Mouse (Mus musculus) midbrain, embryonic 16.5 days (tissue): ENCODE data around the gene Sbds. TPM values are rescaled to one million over a fixed set of nuclear protein-coding genes. Genes with fewer than 3 reads are reported as not detected.

Source experiments
- ATAC-seq: fragments of 200-750 bp; cut with Nextera tagmentation; 2 replicates; pipeline ENCODE4 v1.8.0; 2017; ENCODE audit warnings: moderate TSS enrichment
- H3K27ac ChIP-seq: fragments of 300-500 bp; sonication (generic); 2 replicates; pipeline ENCODE4 v1.5.1; 2014; ENCODE audit warnings: mild to moderate bottlenecking, low read length, mixed read lengths
- H3K27me3 ChIP-seq: fragments of 300-500 bp; sonication (generic); 2 replicates; pipeline ENCODE4 v1.6.1; 2014; ENCODE audit warnings: low read depth, low read length, mixed read lengths; ENCODE audit not compliant: control insufficient read depth, insufficient read depth
- H3K36me3 ChIP-seq: fragments of 300-500 bp; sonication (generic); 2 replicates; pipeline ENCODE4 v1.6.1; 2014; ENCODE audit warnings: mild to moderate bottlenecking, low read length, moderate library complexity, mixed read lengths; ENCODE audit not compliant: control insufficient read depth, insufficient read depth
- H3K4me1 ChIP-seq: fragments of 300-500 bp; sonication (generic); 2 replicates; pipeline ENCODE4 v1.6.1; 2014; ENCODE audit warnings: mild to moderate bottlenecking, low read length, mixed read lengths; ENCODE audit not compliant: control insufficient read depth, insufficient read depth
- H3K4me2 ChIP-seq: fragments of 300-500 bp; sonication (generic); 2 replicates; pipeline ENCODE4 v1.6.1; 2014; ENCODE audit warnings: mild to moderate bottlenecking, low read length, mixed read lengths
- H3K4me3 ChIP-seq: fragments of 300-500 bp; sonication (generic); 2 replicates; pipeline ENCODE4 v1.5.1; 2014; ENCODE audit warnings: low read depth, mild to moderate bottlenecking, low read length, moderate library complexity, mixed read lengths
- H3K9ac ChIP-seq: fragments of 300-500 bp; sonication (generic); 2 replicates; pipeline ENCODE4 v1.6.1; 2014; ENCODE audit warnings: low read depth, low read length, mixed read lengths
- H3K9me3 ChIP-seq: fragments of 300-500 bp; sonication (generic); replicated peaks from 2 replicates; pipeline ENCODE4 v1.6.1; 2014; ENCODE audit warnings: mild to moderate bottlenecking, low read length, mixed read lengths; ENCODE audit not compliant: control insufficient read depth, poor library complexity, severe bottlenecking
- WGBS: fragments of 180-500 bp; shearing (Covaris S2); extraction: QIAGEN DNeasy Blood & Tissue Kit; methylation state at CpG from one replicate; pipeline ENCODE4 v1.1.7; 2014; 5-methylcytosine and 5-hydroxymethylcytosine counted together
- polyA plus RNA-seq: library from polyadenylated mRNA; unstranded; fragments of >200 nt; fragmentation: Nextera tagmentation; extraction: Ambion mirVana; gene quantifications from 2 replicates; pipeline ENCODE4 v1.2.1, GENCODE M21; 2015

Gene Sbds
- polyA plus RNA-seq, 1 experiment from 2014 or later, result 54.6 TPM

DNA sequence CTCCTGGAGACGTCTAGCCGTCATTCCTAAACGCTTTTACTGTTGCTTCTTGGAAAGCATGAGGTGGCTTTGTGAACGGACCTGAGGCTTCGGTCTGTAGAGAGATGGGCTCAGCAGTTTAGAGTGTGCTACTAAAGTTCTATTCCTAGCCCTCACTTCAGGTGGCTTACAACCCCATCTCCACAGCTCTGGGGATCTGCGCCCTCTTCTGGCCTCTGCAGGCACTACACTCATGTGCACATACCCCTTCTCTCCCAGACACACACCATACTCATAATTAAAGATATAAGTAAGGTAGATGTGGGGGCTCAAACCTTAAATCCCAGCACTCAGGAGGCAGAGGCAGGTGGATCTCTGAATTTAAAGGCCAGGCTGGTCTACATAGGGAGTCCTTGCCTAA, 34.9 kb upstream of the Sbds start:
- Histone ChIP-seq H3K9ac (no peak overlapping the region), H3K27me3 (no peaks in the 10 kb centered on the region), H3K36me3 (peaks cover 12% of the 10 kb centered on the region), H3K27ac (no peak overlapping the region), H3K4me3 (no peak overlapping the region), H3K4me2 (no peak overlapping the region), H3K4me1 (no peaks in the 10 kb centered on the region), H3K9me3 (no peaks in the 10 kb centered on the region)
- ATAC-seq, result no peak
- WGBS, result 97% methylated on average over 6 of the region's 6 CpGs

DNA sequence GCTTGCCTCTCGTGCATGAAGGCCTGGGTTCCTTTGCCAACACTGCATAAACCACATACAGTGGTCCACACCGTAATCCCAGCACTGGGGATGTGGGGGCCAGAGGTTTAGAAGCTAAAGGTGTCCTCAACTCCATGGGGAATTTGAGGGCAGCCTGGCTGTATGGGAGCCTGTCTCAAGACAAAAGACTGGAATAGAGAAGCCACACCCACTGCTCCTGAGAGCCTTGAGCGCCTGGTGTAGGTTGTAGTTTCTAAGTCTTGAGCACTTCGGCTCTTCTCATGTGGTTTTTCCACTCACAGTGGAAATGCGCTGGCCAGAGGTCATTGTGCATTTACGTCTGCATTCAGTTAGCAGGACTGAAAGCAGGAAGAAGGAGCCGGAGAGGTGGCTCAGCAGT, 32.8 kb upstream of the Sbds start:
- WGBS, result 97% methylated on average over 7 of the region's 7 CpGs
- no peaks in the 10 kb centered on the region for H3K27me3 ChIP-seq
- H3K4me3 ChIP-seq, result no peak overlapping the region
- no peaks in the 10 kb centered on the region; the same call in 1 of the 2 replicates for H3K9me3 ChIP-seq
- no peak overlapping the region for H3K9ac ChIP-seq
- ATAC-seq, result no peak
- no peaks in the 10 kb centered on the region for H3K4me1 ChIP-seq
- H3K36me3 ChIP-seq, result peaks cover 19% of the 10 kb centered on the region
- no peak overlapping the region for H3K4me2 ChIP-seq
- no peak overlapping the region for H3K27ac ChIP-seq

DNA sequence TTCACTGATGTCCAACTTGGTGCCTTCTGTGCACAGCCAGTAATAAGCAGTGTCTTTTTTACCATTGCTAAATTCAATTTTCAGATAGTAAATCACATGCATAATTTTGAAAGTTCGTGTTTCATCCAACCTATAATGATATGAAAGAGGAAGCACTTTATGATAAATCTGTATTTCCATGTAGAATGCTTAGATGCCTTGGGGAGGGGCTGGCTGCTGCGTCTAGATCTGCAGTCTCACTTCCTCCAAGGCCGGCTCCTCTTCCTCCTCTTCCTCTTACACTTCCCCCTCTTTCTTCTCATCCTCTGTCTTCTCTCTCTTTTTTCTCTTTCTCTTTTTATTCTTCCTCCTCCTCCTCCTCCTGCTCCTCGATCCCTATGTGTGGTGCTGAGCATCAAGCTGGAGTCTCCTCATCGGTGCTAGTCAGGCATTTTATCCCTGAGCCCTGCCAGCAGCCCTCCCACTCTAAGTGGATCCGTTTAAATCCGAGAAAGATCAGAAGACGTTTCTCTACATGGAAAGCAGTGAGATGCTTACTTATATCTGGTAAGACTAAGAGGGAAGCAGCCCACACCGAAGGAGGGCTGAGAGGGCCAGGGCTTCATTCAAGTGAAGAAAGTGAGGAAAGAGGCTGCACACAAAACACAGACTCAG, 27.9 kb upstream of the Sbds start:
- Histone ChIP-seq H3K36me3 (peaks cover 29% of the 10 kb centered on the region), H3K27me3 (no peaks in the 10 kb centered on the region), H3K4me1 (no peaks in the 10 kb centered on the region), H3K9ac (no peak overlapping the region), H3K27ac (no peak overlapping the region), H3K4me2 (no peak overlapping the region), H3K9me3 (no peaks in the 10 kb centered on the region; the same call in 1 of the 2 replicates), H3K4me3 (no peak overlapping the region)
- 98% methylated on average over 9 of the region's 9 CpGs for WGBS
- ATAC-seq, result no peak

DNA sequence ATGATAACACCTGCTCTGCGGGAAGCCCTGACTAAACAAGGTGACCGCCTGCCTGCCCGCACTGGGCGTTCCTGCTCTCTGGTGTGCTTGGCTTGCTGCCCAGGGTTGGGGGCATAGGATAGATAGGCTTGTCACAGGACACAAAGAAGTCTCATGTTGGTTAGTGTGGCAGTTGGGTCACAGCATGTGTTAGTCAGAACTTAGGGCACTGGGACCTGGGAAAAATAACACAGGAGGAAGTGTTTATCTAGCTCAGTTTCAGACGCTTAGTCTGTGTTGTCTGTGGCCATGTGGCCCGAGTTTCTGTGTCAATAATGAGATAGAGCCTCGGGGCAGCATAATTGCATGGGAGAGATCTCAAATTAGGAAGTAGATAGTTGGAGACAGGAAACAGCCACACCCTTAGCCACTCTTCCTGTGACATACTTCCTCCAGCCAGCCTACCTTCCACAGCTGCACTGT, 22.7 kb upstream of the Sbds start:
- H3K36me3 ChIP-seq, result peaks cover 30% of the 10 kb centered on the region
- WGBS, result 90% methylated on average over 7 of the region's 7 CpGs
- H3K9me3 ChIP-seq, result no peaks in the 10 kb centered on the region

DNA sequence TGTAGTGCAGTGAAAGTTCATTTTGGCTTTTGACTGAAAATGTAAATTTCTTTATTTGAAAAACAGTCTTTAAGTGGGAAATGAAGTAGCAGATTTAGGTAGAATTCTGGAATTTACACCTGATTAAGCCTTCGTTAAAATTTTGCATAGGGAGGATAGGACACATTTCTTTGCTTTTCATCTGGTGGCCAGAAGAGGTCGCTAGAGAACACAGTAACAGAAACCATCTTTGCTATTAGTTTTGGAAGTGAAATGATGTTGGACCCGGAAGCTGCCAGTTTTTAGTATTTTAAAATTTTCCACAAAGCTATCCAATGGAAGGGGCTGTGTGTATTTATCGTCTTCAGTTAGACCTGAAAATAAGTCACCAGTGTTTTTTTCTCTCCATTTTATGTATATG, 20.2 kb upstream of the Sbds start:
- ATAC-seq, result no peak
- no peak overlapping the region for H3K9ac ChIP-seq
- no peaks in the 10 kb centered on the region for H3K27me3 ChIP-seq
- H3K4me2 ChIP-seq, result no peak overlapping the region
- no peak overlapping the region for H3K4me3 ChIP-seq
- peaks cover 31% of the 10 kb centered on the region for H3K36me3 ChIP-seq
- no peaks in the 10 kb centered on the region for H3K4me1 ChIP-seq
- H3K27ac ChIP-seq, result no peak overlapping the region
- no peaks in the 10 kb centered on the region for H3K9me3 ChIP-seq
- WGBS, result 50% methylated on average over 4 of the region's 4 CpGs

More for the DNA sequence above, 22.7 kb upstream of the Sbds start:
- Histone ChIP-seq H3K4me1 (no peaks in the 10 kb centered on the region), H3K27ac (no peak overlapping the region), H3K27me3 (no peaks in the 10 kb centered on the region), H3K4me3 (no peak overlapping the region), H3K9ac (no peak overlapping the region), H3K4me2 (no peak overlapping the region)
- ATAC-seq, result no peak

DNA sequence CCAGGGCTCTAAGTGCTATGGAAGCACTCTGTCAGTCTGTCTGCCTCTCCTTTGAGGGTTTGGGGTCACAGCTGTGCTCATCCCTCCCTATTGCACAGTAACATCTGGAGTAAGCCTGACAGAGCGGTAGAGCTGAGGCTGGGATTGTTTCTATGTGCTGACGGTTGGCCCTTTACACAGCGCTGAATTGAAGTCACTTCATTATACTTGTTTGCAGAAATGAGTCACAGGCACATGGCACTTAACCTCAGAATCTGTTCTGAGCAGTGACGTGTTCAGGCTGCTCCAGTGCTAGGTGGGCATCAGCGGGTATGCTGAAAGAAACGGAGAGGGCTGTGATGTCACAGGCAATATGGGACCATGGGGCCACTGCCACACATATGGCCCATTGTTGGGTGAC, 17.7 kb upstream of the Sbds start:
- no peak for ATAC-seq
- Histone ChIP-seq H3K36me3 (peaks cover 24% of the 10 kb centered on the region), H3K4me1 (no peaks in the 10 kb centered on the region), H3K9ac (no peak overlapping the region), H3K4me2 (no peak overlapping the region), H3K9me3 (no peaks in the 10 kb centered on the region), H3K27ac (no peak overlapping the region), H3K4me3 (no peak overlapping the region), H3K27me3 (no peaks in the 10 kb centered on the region)
- WGBS, result 93% methylated on average over 6 of the region's 6 CpGs

DNA sequence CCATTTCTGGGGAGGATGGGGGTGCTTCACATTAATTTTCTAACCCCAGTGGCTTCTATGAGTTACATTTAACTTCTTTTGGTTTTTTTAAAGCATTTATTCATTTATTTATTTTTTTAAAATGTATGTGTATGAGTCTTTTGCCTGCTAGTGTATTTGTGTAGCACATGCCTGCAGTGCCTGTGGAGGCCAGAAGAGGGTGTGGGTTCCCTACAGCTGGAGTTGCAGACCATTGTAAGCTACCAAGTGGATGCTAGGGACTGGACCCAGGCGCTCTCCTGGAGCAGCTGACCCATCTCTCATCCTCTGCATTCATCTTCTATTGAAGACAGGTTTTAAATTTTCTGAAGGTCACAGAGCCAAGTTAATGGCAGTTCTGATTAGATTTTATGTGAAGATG, 17.0 kb upstream of the Sbds start:
- Histone ChIP-seq H3K9ac (no peak overlapping the region), H3K9me3 (no peaks in the 10 kb centered on the region), H3K4me3 (no peak overlapping the region), H3K27me3 (no peaks in the 10 kb centered on the region), H3K4me1 (no peaks in the 10 kb centered on the region), H3K36me3 (peaks cover 26% of the 10 kb centered on the region; the same call in 1 of the 2 replicates), H3K27ac (no peak overlapping the region), H3K4me2 (no peak overlapping the region)
- WGBS, result 100% methylated on average over 1 of the region's 1 CpGs
- ATAC-seq, result no peak

DNA sequence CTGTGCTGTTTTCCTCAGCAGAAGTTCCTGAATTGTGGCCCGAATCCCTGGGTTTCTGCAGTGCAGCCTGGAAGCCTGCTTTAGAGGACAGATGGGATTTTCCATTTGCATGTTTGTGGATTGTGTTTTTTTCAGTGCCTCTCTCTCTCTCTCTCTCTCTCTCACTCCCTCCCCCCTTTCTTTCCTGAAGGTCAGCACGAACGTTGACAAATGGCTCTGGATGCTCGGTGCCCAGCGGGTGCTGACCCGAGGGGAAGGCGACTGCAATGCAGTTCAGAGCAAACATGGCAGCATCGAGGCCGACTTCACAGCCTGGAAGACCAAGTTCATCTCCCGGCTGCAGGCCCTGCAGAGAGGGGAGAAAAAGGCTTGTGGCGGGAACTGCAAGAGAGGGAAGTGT, 13.6 kb upstream of the Sbds start:
- Histone ChIP-seq H3K27ac (no peak overlapping the region), H3K9ac (no peak overlapping the region), H3K27me3 (no peaks in the 10 kb centered on the region), H3K4me2 (no peak overlapping the region), H3K4me3 (no peak overlapping the region), H3K4me1 (no peaks in the 10 kb centered on the region), H3K36me3 (peaks cover 25% of the 10 kb centered on the region; the same call in 1 of the 2 replicates), H3K9me3 (no peaks in the 10 kb centered on the region)
- WGBS, result 91% methylated on average over 10 of the region's 11 CpGs
- no peak for ATAC-seq

DNA sequence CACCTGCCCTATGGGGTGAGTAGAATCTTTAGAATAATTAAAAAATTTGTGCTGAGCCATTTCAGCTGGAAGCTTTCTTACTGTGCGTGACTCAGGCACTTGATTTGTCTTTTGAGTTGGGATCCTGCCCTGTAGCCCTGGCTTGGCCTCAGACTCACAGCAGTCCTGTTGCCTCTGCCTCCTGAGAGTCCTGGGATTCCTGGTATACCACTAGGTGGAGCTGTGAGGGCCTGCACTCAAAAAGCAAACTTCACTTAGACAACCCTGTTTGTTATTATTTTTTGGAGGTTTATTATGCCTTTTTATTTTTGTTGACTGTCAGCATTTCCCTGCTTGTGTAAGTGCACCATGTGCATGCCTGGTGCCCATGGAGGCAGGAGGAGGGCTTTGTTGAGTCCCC, 12.0 kb upstream of the Sbds start:
- Histone ChIP-seq H3K27ac (no peak overlapping the region), H3K27me3 (no peaks in the 10 kb centered on the region), H3K9ac (no peak overlapping the region), H3K36me3 (peaks cover 24% of the 10 kb centered on the region; the same call in 1 of the 2 replicates), H3K4me3 (no peak overlapping the region), H3K4me1 (no peaks in the 10 kb centered on the region), H3K9me3 (no peaks in the 10 kb centered on the region), H3K4me2 (no peak overlapping the region)
- WGBS, result 83% methylated on average over 1 of the region's 1 CpGs
- no peak for ATAC-seq
